Mouse (Mus musculus) spleen, adult 10 weeks (tissue): Measurements from ENCODE around the gene Vmn2r104. TPM values are rescaled to one million over a fixed set of nuclear protein-coding genes. Genes with fewer than 3 reads are reported as not detected.

Source experiments
- polyA plus RNA-seq: library from polyadenylated mRNA; stranded (reverse); fragments of 350-450 nt; fragmentation: Illumina TruSeq; extraction: RNeasy Lipid Tissue Mini Kit (QIAGEN cat#74804); gene quantifications from one replicate; pipeline ENCODE4 v1.2.3, GENCODE M21; 2015; ENCODE audit warnings: low replicate concordance; ENCODE audit not compliant: insufficient read depth

Gene Vmn2r104
- polyA plus RNA-seq = not detected

DNA sequence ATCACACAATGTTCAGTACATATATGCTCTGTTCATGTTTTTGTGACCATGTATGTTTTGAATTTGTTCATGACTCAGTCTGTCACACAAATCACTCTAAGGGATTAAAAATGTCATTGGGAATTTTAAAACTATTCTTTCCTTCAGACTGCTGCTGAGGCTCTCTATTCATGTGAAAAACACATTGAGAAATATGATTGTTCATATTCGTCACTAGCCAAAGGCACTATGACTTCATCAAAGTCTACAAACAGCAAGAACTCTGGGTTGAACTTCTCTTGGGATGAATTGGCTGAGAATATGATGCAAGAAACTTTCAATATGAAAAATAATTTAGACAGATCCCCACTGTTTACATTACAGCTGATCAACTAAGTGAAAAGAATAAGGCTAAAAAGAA, at the start of gene Vmn2r104:
Gene Vmn2r104 (minus strand): TSS at position 101 of the 400 bp plus-strand sequence.

Other genes starting within 250 kb of the Vmn2r104 start
- not detected for gene Fpr-rs7, start 65.9 kb upstream of the Vmn2r104 start, polyA plus RNA-seq
- gene Fpr-rs6, start 134.8 kb upstream of the Vmn2r104 start, polyA plus RNA-seq = not detected
- gene Vmn2r105, start 186.7 kb upstream of the Vmn2r104 start, polyA plus RNA-seq = not detected
- not detected for gene Vmn2r106, start 237.2 kb upstream of the Vmn2r104 start, polyA plus RNA-seq